Mouse (Mus musculus): ENCODE data around the gene Vps13a.
"Not testable (repeated sequence)": the region's sequence is repeated elsewhere in the genome, so short reads cannot be mapped to it uniquely, and the experiment has no call there.

Vps13a gene

GRCm38 (mm10) chr19:16767407-16767806 is 13.3 kb downstream of the Vps13a start:
- DNase-seq (ENCODE audit: extremely low read depth, low read depth, low spot score): peak; percentile 28

GRCm38 (mm10) chr19:16757439-16757838 is 23.3 kb downstream of the Vps13a start:
- DNase-seq (ENCODE audit: extremely low read depth, low read depth, low spot score): not testable (repeated sequence)

GRCm38 (mm10) chr19:16755854-16756253 is 24.9 kb downstream of the Vps13a start:
- no peak for DNase-seq (ENCODE audit: extremely low read depth, low read depth, low spot score)

- no peak for DNase-seq (ENCODE audit: extremely low read depth, low read depth, low spot score)
These were observed 25.5 kb downstream of the Vps13a start for GRCm38 (mm10) chr19:16755226-16755625.

GRCm38 (mm10) chr19:16753151-16753550 is 27.6 kb downstream of the Vps13a start:
- DNase-seq (ENCODE audit: extremely low read depth, low read depth, low spot score): no peak

- DNase-seq (ENCODE audit: extremely low read depth, low read depth, low spot score): no peak
These were observed 43.9 kb downstream of the Vps13a start for GRCm38 (mm10) chr19:16736854-16737253.

GRCm38 (mm10) chr19:16728729-16729128 is 52.0 kb downstream of the Vps13a start:
- no peak for DNase-seq (ENCODE audit: extremely low read depth, low read depth, low spot score)

- DNase-seq (ENCODE audit: extremely low read depth, low read depth, low spot score): no peak
These were observed 65.5 kb downstream of the Vps13a start for GRCm38 (mm10) chr19:16715249-16715648.

- no peak for DNase-seq (ENCODE audit: extremely low read depth, low read depth, low spot score)
These were observed 78.9 kb downstream of the Vps13a start for GRCm38 (mm10) chr19:16701790-16702189.

- no peak for DNase-seq (ENCODE audit: extremely low read depth, low read depth, low spot score)
These were observed 95.8 kb downstream of the Vps13a start for GRCm38 (mm10) chr19:16684922-16685321.

- no peak for DNase-seq (ENCODE audit: extremely low read depth, low read depth, low spot score)
These were observed 96.5 kb downstream of the Vps13a start for GRCm38 (mm10) chr19:16684210-16684609.

GRCm38 (mm10) chr19:16625610-16626395 is 154.9 kb downstream of the Vps13a start:
- DNase-seq (ENCODE audit: extremely low read depth, low read depth, low spot score): no peak

GRCm38 (mm10) chr19:16624994-16625393 is 155.7 kb downstream of the Vps13a start:
- no peak for DNase-seq (ENCODE audit: extremely low read depth, low read depth, low spot score)

GRCm38 (mm10) chr19:16623154-16623553 is 157.6 kb downstream of the Vps13a start:
- no peak for DNase-seq (ENCODE audit: extremely low read depth, low read depth, low spot score)

GRCm38 (mm10) chr19:16607634-16608033 is 173.1 kb downstream of the Vps13a start:
- no peak for DNase-seq (ENCODE audit: extremely low read depth, low read depth, low spot score)

GRCm38 (mm10) chr19:16602026-16602425 is 178.7 kb downstream of the Vps13a start:
- DNase-seq (ENCODE audit: extremely low read depth, low read depth, low spot score): no peak

GRCm38 (mm10) chr19:16599298-16599970 is 181.3 kb downstream of the Vps13a start:
- DNase-seq (ENCODE audit: extremely low read depth, low read depth, low spot score): no peak

- no peak for DNase-seq (ENCODE audit: extremely low read depth, low read depth, low spot score)
These were observed 182.0 kb downstream of the Vps13a start for GRCm38 (mm10) chr19:16598653-16599297.

- no peak for DNase-seq (ENCODE audit: extremely low read depth, low read depth, low spot score)
These were observed 183.5 kb downstream of the Vps13a start for GRCm38 (mm10) chr19:16597216-16597615.

- no peak for DNase-seq (ENCODE audit: extremely low read depth, low read depth, low spot score)
These were observed 186.8 kb downstream of the Vps13a start for GRCm38 (mm10) chr19:16593975-16594317.

GRCm38 (mm10) chr19:16593256-16593974 is 187.3 kb downstream of the Vps13a start:
- no peak for DNase-seq (ENCODE audit: extremely low read depth, low read depth, low spot score)
